Mouse (Mus musculus) forebrain, embryonic 14.5 days (tissue): ENCODE data around the gene Hmgcs2. TPM values are rescaled to one million over a fixed set of nuclear protein-coding genes. Genes with fewer than 3 reads are reported as not detected.

Experiments
- ATAC-seq: fragments of 200-750 bp; cut with Nextera tagmentation; 2 replicates; pipeline ENCODE4 v1.8.0; 2017; ENCODE audit warnings: mild to moderate bottlenecking, moderate library complexity
- DNase-seq: peaks from one replicate; pipeline ENCODE4 v3.0.0-alpha.2; 2015; ENCODE audit warnings: low spot score
- H3K27ac ChIP-seq: fragments of 300-500 bp; sonication (generic); 2 replicates; pipeline ENCODE4 v1.5.1; 2014; ENCODE audit warnings: low read depth, mild to moderate bottlenecking, control low read depth, low read length, moderate library complexity
- H3K27me3 ChIP-seq: fragments of 300-500 bp; sonication (generic); replicated peaks from 2 replicates; pipeline ENCODE4 v1.6.1; 2014; ENCODE audit warnings: low read length, control low read depth, mixed read lengths; ENCODE audit not compliant: control insufficient read depth, insufficient read depth
- H3K36me3 ChIP-seq: fragments of 300-500 bp; sonication (generic); 2 replicates; pipeline ENCODE4 v1.6.1; 2014; ENCODE audit warnings: low read length, control low read depth; ENCODE audit not compliant: control insufficient read depth, insufficient read depth
- H3K4me1 ChIP-seq: fragments of 300-500 bp; sonication (generic); 2 replicates; pipeline ENCODE4 v1.6.1; 2014; ENCODE audit warnings: antibody characterized with exemption, low read length, control low read depth; ENCODE audit not compliant: control insufficient read depth, insufficient read depth
- H3K4me2 ChIP-seq: fragments of 300-500 bp; sonication (generic); 2 replicates; pipeline ENCODE4 v1.6.1; 2014; ENCODE audit warnings: mild to moderate bottlenecking, control low read depth, low read length
- H3K4me3 ChIP-seq: fragments of 300-500 bp; sonication (generic); 2 replicates; pipeline ENCODE4 v1.5.1; 2014; ENCODE audit warnings: low read depth, low read length, control low read depth
- H3K9ac ChIP-seq: fragments of 300-500 bp; sonication (generic); 2 replicates; pipeline ENCODE4 v1.6.1; 2014; ENCODE audit warnings: mild to moderate bottlenecking, low read length, control low read depth, moderate library complexity
- H3K9me3 ChIP-seq: fragments of 300-500 bp; sonication (generic); replicated peaks from 2 replicates; pipeline ENCODE4 v1.6.1; 2016; ENCODE audit warnings: low read length, control low read depth, mixed read lengths; ENCODE audit not compliant: control insufficient read depth
- WGBS: fragments of 180-500 bp; shearing (Covaris S2); extraction: QIAGEN DNeasy Blood & Tissue Kit; methylation state at CpG from one replicate; pipeline ENCODE4 v1.1.7; 2014; 5-methylcytosine and 5-hydroxymethylcytosine counted together
- polyA plus RNA-seq: library from polyadenylated mRNA; unstranded; fragments of >200 nt; fragmentation: Nextera tagmentation; extraction: Ambion mirVana; gene quantifications from 2 replicates; pipeline ENCODE4 v1.2.1, GENCODE M21; 2014

The Hmgcs2 gene
- 10.2 and 14.7 TPM in 2 replicates for polyA plus RNA-seq

GRCm38 (mm10) chr3:98280204-98280932 is at the start of gene Hmgcs2:
TSS of gene Hmgcs2 (plus strand) at chr3:98280435.
- Histone ChIP-seq H3K4me3 (no peak within 1 kb of the TSS), H3K27ac (no peak within 1 kb of the TSS), H3K27me3 (no peaks in the 10 kb centered on the region), H3K4me1 (no peaks in the 10 kb centered on the region), H3K9me3 (no peaks in the 10 kb centered on the region), H3K9ac (no peak within 1 kb of the TSS), H3K4me2 (peak within 1 kb of the TSS; percentile 26; the same call in 1 of the 2 replicates), H3K36me3 (no peaks in the 10 kb centered on the region)
- peak; percentile 54 for ATAC-seq
- WGBS: 65% methylated on average over 14 of the region's 14 CpGs
- DNase-seq: no peak

GRCm38 (mm10) chr3:98233504-98233903 is 46.7 kb upstream of the Hmgcs2 start:
- H3K4me3 ChIP-seq: no peak overlapping the region
- no peaks in the 10 kb centered on the region for H3K4me1 ChIP-seq
- H3K27ac ChIP-seq: no peak overlapping the region
- no peaks in the 10 kb centered on the region for H3K9me3 ChIP-seq
- H3K27me3 ChIP-seq: no peaks in the 10 kb centered on the region
- ATAC-seq (no peak), DNase-seq (no peak)
- H3K4me2 ChIP-seq: no peak overlapping the region
- no peaks in the 10 kb centered on the region for H3K36me3 ChIP-seq
- no peak overlapping the region for H3K9ac ChIP-seq

- H3K9me3 ChIP-seq: no peaks in the 10 kb centered on the region
- H3K36me3 ChIP-seq: no peaks in the 10 kb centered on the region
- no peaks in the 10 kb centered on the region for H3K4me1 ChIP-seq
- no peak for DNase-seq
- H3K27me3 ChIP-seq: no peaks in the 10 kb centered on the region
- H3K9ac ChIP-seq: no peak overlapping the region
- H3K4me3 ChIP-seq: no peak overlapping the region
- 95% methylated on average over 6 of the region's 6 CpGs for WGBS
- H3K4me2 ChIP-seq: no peak overlapping the region
- no peak for ATAC-seq
- H3K27ac ChIP-seq: no peak overlapping the region
Observed at GRCm38 (mm10) chr3:98236266-98236665, 44.0 kb upstream of the Hmgcs2 start.

GRCm38 (mm10) chr3:98237240-98237639 is 43.0 kb upstream of the Hmgcs2 start:
- Histone ChIP-seq H3K9ac (no peak overlapping the region), H3K36me3 (no peaks in the 10 kb centered on the region), H3K4me3 (no peak overlapping the region), H3K27ac (no peak overlapping the region), H3K9me3 (no peaks in the 10 kb centered on the region), H3K4me1 (no peaks in the 10 kb centered on the region), H3K27me3 (no peaks in the 10 kb centered on the region), H3K4me2 (no peak overlapping the region)
- no peak for DNase-seq
- ATAC-seq: no peak
- 90% methylated on average over 5 of the region's 5 CpGs for WGBS

DNA sequence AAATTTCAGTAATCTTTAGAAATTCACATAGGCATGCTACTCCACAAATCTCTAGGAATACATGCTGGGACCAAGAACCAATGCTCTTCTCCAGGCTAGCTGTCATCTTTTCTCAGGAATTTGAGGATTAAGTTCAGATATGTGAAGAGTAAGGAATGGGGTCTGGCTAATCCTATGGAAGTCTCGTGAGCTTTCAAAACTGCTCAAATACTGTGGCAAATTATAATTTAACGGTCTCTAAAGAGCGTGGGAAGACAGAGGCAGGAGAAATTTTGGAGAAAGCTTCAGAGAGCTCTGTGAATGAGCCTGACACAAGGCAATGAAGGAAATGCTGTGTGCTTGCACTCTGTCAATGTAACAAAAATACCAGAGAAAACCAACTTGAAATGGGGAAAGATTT is 42.1 kb upstream of the Hmgcs2 start:
- 87% methylated on average over 3 of the region's 3 CpGs for WGBS
- Histone ChIP-seq H3K4me3 (no peak overlapping the region), H3K9me3 (no peaks in the 10 kb centered on the region), H3K9ac (no peak overlapping the region), H3K27ac (no peak overlapping the region), H3K36me3 (no peaks in the 10 kb centered on the region), H3K27me3 (no peaks in the 10 kb centered on the region), H3K4me2 (no peak overlapping the region), H3K4me1 (no peaks in the 10 kb centered on the region)
- ATAC-seq (no peak), DNase-seq (no peak)

GRCm38 (mm10) chr3:98242051-98242450 is 38.2 kb upstream of the Hmgcs2 start:
- DNase-seq (no peak), ATAC-seq (no peak)
- 85% methylated on average over 3 of the region's 3 CpGs for WGBS

GRCm38 (mm10) chr3:98242458-98243037 is 37.7 kb upstream of the Hmgcs2 start:
- Histone ChIP-seq H3K27ac (no peak overlapping the region), H3K27me3 (no peaks in the 10 kb centered on the region), H3K4me3 (no peak overlapping the region), H3K4me2 (no peak overlapping the region), H3K36me3 (no peaks in the 10 kb centered on the region), H3K4me1 (no peaks in the 10 kb centered on the region; the same call in 1 of the 2 replicates), H3K9me3 (no peaks in the 10 kb centered on the region), H3K9ac (no peak overlapping the region)
- 81% methylated on average over 8 of the region's 8 CpGs for WGBS
- no peak for ATAC-seq
- no peak for DNase-seq

More at GRCm38 (mm10) chr3:98242051-98242450, 38.2 kb upstream of the Hmgcs2 start:
- Histone ChIP-seq H3K27me3 (no peaks in the 10 kb centered on the region), H3K9me3 (no peaks in the 10 kb centered on the region), H3K4me3 (no peak overlapping the region), H3K4me1 (no peaks in the 10 kb centered on the region; the same call in 1 of the 2 replicates), H3K4me2 (no peak overlapping the region), H3K27ac (no peak overlapping the region), H3K9ac (no peak overlapping the region), H3K36me3 (no peaks in the 10 kb centered on the region)

- Histone ChIP-seq H3K27me3 (no peaks in the 10 kb centered on the region), H3K9me3 (no peaks in the 10 kb centered on the region; the same call in 1 of the 2 replicates), H3K4me3 (no peak overlapping the region), H3K4me1 (no peaks in the 10 kb centered on the region; the same call in 1 of the 2 replicates), H3K4me2 (no peak overlapping the region), H3K27ac (no peak overlapping the region), H3K9ac (peak overlapping the region; percentile 13; the same call in 1 of the 2 replicates), H3K36me3 (no peaks in the 10 kb centered on the region)
- ATAC-seq: no peak
- WGBS: 14% methylated on average over 8 of the region's 8 CpGs
- no peak for DNase-seq
Observed at GRCm38 (mm10) chr3:98245892-98246291, 34.3 kb upstream of the Hmgcs2 start.
